Mouse (Mus musculus) liver, postnatal 0 days (tissue): ENCODE results near the gene Ntsr1.

ENCODE experiments used
- CTCF ChIP-seq: sonication (generic); IDR thresholded peaks from 2 replicates; pipeline ENCODE4 v1.5.1; 2016; ENCODE audit warnings: antibody characterized with exemption, low read depth
- EP300 ChIP-seq: IDR thresholded peaks from 2 replicates; pipeline ENCODE4 v1.6.1; 2016; ENCODE audit warnings: antibody characterized with exemption, low read depth, mild to moderate bottlenecking

DNA sequence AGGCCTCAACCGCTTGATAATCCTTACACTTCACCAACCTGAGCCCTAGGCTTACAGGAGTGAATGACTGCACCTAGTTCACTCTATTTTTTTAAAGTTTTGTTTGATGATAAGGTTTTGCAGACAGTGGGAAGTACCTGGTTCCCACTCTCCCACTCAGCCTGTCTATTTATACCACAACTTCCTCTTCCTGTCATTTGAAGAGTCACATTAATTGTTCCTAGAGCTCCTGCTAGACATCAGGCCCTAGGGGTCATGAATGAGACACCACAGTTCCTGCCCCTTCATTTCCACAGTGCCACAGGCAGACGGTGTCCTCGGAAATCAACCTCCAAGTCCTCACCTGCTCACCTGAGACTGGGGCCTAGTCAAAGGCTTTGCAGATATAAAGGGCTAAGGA is 56.7 kb downstream of the Ntsr1 start:
- TF ChIP-seq EP300: no peak
- no peak for TF ChIP-seq CTCF
